Mouse (Mus musculus) forebrain, embryonic 11.5 days (tissue): Measurements from ENCODE around the gene Tsc22d1. TPM values are rescaled to one million over a fixed set of nuclear protein-coding genes. Genes with fewer than 3 reads are reported as not detected.

Source experiments
- ATAC-seq: fragments of 200-750 bp; cut with Nextera tagmentation; replicated peaks from 2 replicates; pipeline ENCODE4 v1.8.0; 2017; ENCODE audit warnings: moderate TSS enrichment; ENCODE audit not compliant: low FRiP score
- DNase-seq: peaks from one replicate; pipeline ENCODE4 v3.0.0-alpha.2; 2017; ENCODE audit warnings: low spot score
- H3K27ac ChIP-seq: fragments of 300-500 bp; sonication (generic); 2 replicates; pipeline ENCODE4 v1.5.1; 2014; ENCODE audit warnings: low read depth, low read length
- H3K27me3 ChIP-seq: fragments of 300-500 bp; sonication (generic); 2 replicates; pipeline ENCODE4 v1.6.1; 2014; ENCODE audit warnings: mild to moderate bottlenecking, low read length, mixed read lengths; ENCODE audit not compliant: control insufficient read depth, insufficient read depth
- H3K36me3 ChIP-seq: fragments of 300-500 bp; sonication (generic); 2 replicates; pipeline ENCODE4 v1.6.1; 2014; ENCODE audit warnings: mild to moderate bottlenecking, low read length, moderate library complexity, mixed read lengths; ENCODE audit not compliant: control insufficient read depth, insufficient read depth
- H3K4me1 ChIP-seq: fragments of 300-500 bp; sonication (generic); replicated peaks from 2 replicates; pipeline ENCODE4 v1.6.1; 2014; ENCODE audit warnings: low read length, mixed read lengths; ENCODE audit not compliant: control insufficient read depth, insufficient read depth
- H3K4me2 ChIP-seq: fragments of 300-500 bp; sonication (generic); 2 replicates; pipeline ENCODE4 v1.6.1; 2014; ENCODE audit warnings: low read depth, mild to moderate bottlenecking, low read length, moderate library complexity, mixed read lengths; ENCODE audit not compliant: severe bottlenecking
- H3K4me3 ChIP-seq: fragments of 300-500 bp; sonication (generic); 2 replicates; pipeline ENCODE4 v1.5.1; 2014; ENCODE audit warnings: low read depth, low read length
- H3K9ac ChIP-seq: fragments of 300-500 bp; sonication (generic); 2 replicates; pipeline ENCODE4 v1.6.1; 2014; ENCODE audit warnings: low read length
- H3K9me3 ChIP-seq: fragments of 300-500 bp; sonication (generic); 2 replicates; pipeline ENCODE4 v1.6.1; 2016; ENCODE audit warnings: low read length, mixed read lengths; ENCODE audit not compliant: control insufficient read depth
- WGBS: fragments of 180-500 bp; shearing (Covaris S2); extraction: QIAGEN DNeasy Blood & Tissue Kit; methylation state at CpG from one replicate; pipeline ENCODE4 v1.1.7; 2014; 5-methylcytosine and 5-hydroxymethylcytosine counted together
- polyA plus RNA-seq: library from polyadenylated mRNA; unstranded; fragments of >200 nt; fragmentation: Nextera tagmentation; extraction: Ambion mirVana; gene quantifications from 2 replicates; pipeline ENCODE4 v1.2.1, GENCODE M21; 2014

The Tsc22d1 gene
- polyA plus RNA-seq, 1 experiment from 2014 or later: 484 TPM

GRCm38 (mm10) chr14:76425986-76426530 is 11.3 kb downstream of the Tsc22d1 start:
- Histone ChIP-seq H3K36me3 (peaks cover 10% of the 10 kb centered on the region), H3K9ac (no peak overlapping the region), H3K4me1 (no peaks in the 10 kb centered on the region), H3K27ac (no peak overlapping the region), H3K9me3 (no peaks in the 10 kb centered on the region), H3K27me3 (no peaks in the 10 kb centered on the region), H3K4me2 (no peak overlapping the region), H3K4me3 (no peak overlapping the region)
- ATAC-seq: no peak
- 93% methylated on average over 21 of the region's 21 CpGs for WGBS
- no peak for DNase-seq

GRCm38 (mm10) chr14:76428855-76429254 is 14.1 kb downstream of the Tsc22d1 start:
- Histone ChIP-seq H3K4me3 (no peak overlapping the region), H3K27ac (no peak overlapping the region), H3K9ac (no peak overlapping the region), H3K27me3 (no peaks in the 10 kb centered on the region), H3K9me3 (no peaks in the 10 kb centered on the region), H3K4me1 (no peaks in the 10 kb centered on the region), H3K36me3 (peaks cover 10% of the 10 kb centered on the region), H3K4me2 (no peak overlapping the region)
- DNase-seq (no peak), ATAC-seq (no peak)
- whole genome bisulfite sequencing: 90% methylated on average over 2 of the region's 2 CpGs

GRCm38 (mm10) chr14:76431918-76432317 is 17.2 kb downstream of the Tsc22d1 start:
- Histone ChIP-seq H3K4me2 (no peak overlapping the region), H3K27ac (no peak overlapping the region), H3K4me3 (no peak overlapping the region), H3K4me1 (no peaks in the 10 kb centered on the region), H3K27me3 (no peaks in the 10 kb centered on the region), H3K9me3 (no peaks in the 10 kb centered on the region), H3K36me3 (no peaks in the 10 kb centered on the region; the same call in none of the 2 replicates), H3K9ac (no peak overlapping the region)
- DNase-seq (no peak), ATAC-seq (no peak)
- 92% methylated on average over 4 of the region's 4 CpGs for WGBS

GRCm38 (mm10) chr14:76432369-76432768 is 17.6 kb downstream of the Tsc22d1 start:
- 91% methylated on average over 7 of the region's 7 CpGs for WGBS
- DNase-seq (no peak), ATAC-seq (no peak)
- Histone ChIP-seq H3K4me3 (no peak overlapping the region), H3K27me3 (no peaks in the 10 kb centered on the region), H3K27ac (no peak overlapping the region), H3K9me3 (no peaks in the 10 kb centered on the region), H3K4me2 (no peak overlapping the region), H3K9ac (no peak overlapping the region), H3K36me3 (no peaks in the 10 kb centered on the region; the same call in none of the 2 replicates), H3K4me1 (no peaks in the 10 kb centered on the region)

- ATAC-seq (no peak), DNase-seq (no peak)
- H3K9me3 ChIP-seq: no peaks in the 10 kb centered on the region
- no peak overlapping the region for H3K4me2 ChIP-seq
- no peak overlapping the region for H3K4me3 ChIP-seq
- no peaks in the 10 kb centered on the region for H3K27me3 ChIP-seq
- no peak overlapping the region for H3K27ac ChIP-seq
- no peaks in the 10 kb centered on the region; the same call in none of the 2 replicates for H3K36me3 ChIP-seq
- no peaks in the 10 kb centered on the region for H3K4me1 ChIP-seq
- WGBS: 95% methylated on average over 8 of the region's 8 CpGs
- H3K9ac ChIP-seq: no peak overlapping the region
Observed at GRCm38 (mm10) chr14:76432816-76433215, 18.1 kb downstream of the Tsc22d1 start.

GRCm38 (mm10) chr14:76442160-76442559 is 27.4 kb downstream of the Tsc22d1 start:
- no peak for DNase-seq
- 90% methylated on average over 10 of the region's 10 CpGs for WGBS

GRCm38 (mm10) chr14:76448987-76449386 is 34.2 kb downstream of the Tsc22d1 start:
- 87% methylated on average over 4 of the region's 4 CpGs for WGBS
- Histone ChIP-seq H3K9ac (no peak overlapping the region), H3K9me3 (no peaks in the 10 kb centered on the region), H3K4me2 (no peak overlapping the region), H3K36me3 (no peaks in the 10 kb centered on the region; the same call in 1 of the 2 replicates), H3K4me3 (no peak overlapping the region), H3K4me1 (no peaks in the 10 kb centered on the region), H3K27me3 (no peaks in the 10 kb centered on the region), H3K27ac (no peak overlapping the region)
- DNase-seq (no peak), ATAC-seq (no peak)

More at GRCm38 (mm10) chr14:76442160-76442559, 27.4 kb downstream of the Tsc22d1 start:
- Histone ChIP-seq H3K27ac (no peak overlapping the region), H3K9me3 (no peaks in the 10 kb centered on the region), H3K4me2 (no peak overlapping the region), H3K36me3 (peaks cover 2% of the 10 kb centered on the region; the same call in 1 of the 2 replicates), H3K4me3 (no peak overlapping the region), H3K4me1 (no peaks in the 10 kb centered on the region), H3K9ac (no peak overlapping the region), H3K27me3 (no peaks in the 10 kb centered on the region)
- ATAC-seq: no peak

GRCm38 (mm10) chr14:76451011-76451410 is 36.2 kb downstream of the Tsc22d1 start:
- Histone ChIP-seq H3K4me3 (no peak overlapping the region), H3K36me3 (no peaks in the 10 kb centered on the region; the same call in 1 of the 2 replicates), H3K9me3 (no peaks in the 10 kb centered on the region), H3K9ac (no peak overlapping the region), H3K4me2 (no peak overlapping the region), H3K27me3 (no peaks in the 10 kb centered on the region), H3K27ac (no peak overlapping the region), H3K4me1 (no peaks in the 10 kb centered on the region)
- DNase-seq (no peak), ATAC-seq (no peak)
- WGBS: 88% methylated on average over 6 of the region's 6 CpGs

GRCm38 (mm10) chr14:76452751-76453360 is 38.1 kb downstream of the Tsc22d1 start:
- Histone ChIP-seq H3K4me2 (no peak overlapping the region), H3K36me3 (no peaks in the 10 kb centered on the region), H3K27me3 (no peaks in the 10 kb centered on the region), H3K4me3 (no peak overlapping the region), H3K9me3 (no peaks in the 10 kb centered on the region), H3K27ac (no peak overlapping the region), H3K9ac (no peak overlapping the region), H3K4me1 (no peaks in the 10 kb centered on the region)
- DNase-seq (no peak), ATAC-seq (no peak)
- 83% methylated on average over 17 of the region's 17 CpGs for WGBS
